In genomic region chr7:44662168-44662567, GRCm38 (mm10) we compare ENCODE assay signal across 15 mouse cellular contexts. TPM values are rescaled to one million over a fixed set of nuclear protein-coding genes. Genes with fewer than 3 reads are reported as not detected.
DNase-seq lines count a peak whose midpoint lies in the region; ATAC-seq and TF ChIP-seq lines count a peak whose summit lies in the region.
"Had no signal": no experiment of that assay in that cellular context is flagged by ENCODE, and none has a peak within 500 bp of the region (broad histone marks: within the 10 kb centered on the region; RNA-seq: fewer than 3 reads in every experiment).

No protein-coding gene starts in this region.

- TF ChIP-seq POLR2A in lung, adult 2 months (IDR thresholded peaks at IDR 0.05; ENCODE audit: borderline replicate concordance, extremely low read depth, low read depth, low read length): no peak

- ATAC-seq in stomach, embryonic 16.5 days (ENCODE audit: insufficient read depth, low FRiP score): peak; percentile 90
- no peak for ATAC-seq in liver, embryonic 12.5 days
- ATAC-seq in hindbrain, postnatal 0 days: no peak

- H3K9ac ChIP-seq in stomach, embryonic 16.5 days (ENCODE audit: low read length): 0 out of 2 replicates have a peak overlapping the region, but pooled peaks have one; percentile 8
- H3K9ac ChIP-seq in liver, embryonic 12.5 days: no peak overlapping the region
- no peak overlapping the region for H3K9ac ChIP-seq in hindbrain, postnatal 0 days (replicated peaks; ENCODE audit: low read length)
- H3K9ac ChIP-seq: neural tube, embryonic 12.5 days had no signal

- H3K27me3 ChIP-seq in stomach, embryonic 16.5 days (ENCODE audit: control insufficient read depth, insufficient read depth, low read length): no peaks in the 10 kb centered on the region
- H3K27me3 ChIP-seq in liver, embryonic 12.5 days (replicated peaks): peaks cover 16% of the 10 kb centered on the region
- H3K27me3 ChIP-seq in hindbrain, postnatal 0 days (ENCODE audit: insufficient read depth, low read length): no peaks in the 10 kb centered on the region

- peak; percentile 27 for DNase-seq in embryo, embryonic 9.5 days (ENCODE audit: extremely low spot score)
- no peak for DNase-seq in embryo, embryonic 10.5 days (ENCODE audit: low spot score)
- DNase-seq in kidney, adult 8-10 months: peak; percentile 69 to 81
- peak; percentile 84 for DNase-seq in lung, adult 2 months
- DNase-seq in neural tube, embryonic 10.5 days (ENCODE audit: extremely low spot score, low spot score): no peak
- DNase-seq in hindbrain, postnatal 0 days (ENCODE audit: low spot score): no peak
- DNase-seq: cerebellum, adult 18-20 months; gastrocnemius, postnatal 10 days; liver; thymus, postnatal 14 days had no signal

- no peaks in the 10 kb centered on the region for H3K36me3 ChIP-seq in stomach, embryonic 16.5 days (ENCODE audit: control insufficient read depth, insufficient read depth, low read length)
- no peaks in the 10 kb centered on the region for H3K36me3 ChIP-seq in liver, embryonic 12.5 days
- H3K36me3 ChIP-seq in hindbrain, postnatal 0 days (ENCODE audit: insufficient read depth, low read length): no peaks in the 10 kb centered on the region
- H3K36me3 ChIP-seq: midbrain, embryonic 10.5 days; neural tube, embryonic 12.5 days had no signal

- H3K4me3 ChIP-seq in lung, adult 2 months (replicated peaks; ENCODE audit: extremely low read depth, low read depth, low read length): no peak overlapping the region
- no peak overlapping the region for H3K4me3 ChIP-seq in stomach, embryonic 16.5 days (replicated peaks; ENCODE audit: low read length)
- H3K4me3 ChIP-seq in liver, embryonic 12.5 days: no peak overlapping the region
- no peak overlapping the region for H3K4me3 ChIP-seq in hindbrain, postnatal 0 days (ENCODE audit: low read length)
- H3K4me3 ChIP-seq: midbrain, embryonic 10.5 days; neural tube, embryonic 12.5 days had no signal

- H3K27ac ChIP-seq in stomach, embryonic 16.5 days (ENCODE audit: low read length): peak overlapping the region; percentile 87
- H3K27ac ChIP-seq in liver, embryonic 12.5 days: no peak overlapping the region
- H3K27ac ChIP-seq in hindbrain, postnatal 0 days: no peak overlapping the region
- H3K27ac ChIP-seq: midbrain, embryonic 10.5 days; neural tube, embryonic 12.5 days had no signal

- H3K9me3 ChIP-seq in stomach, embryonic 16.5 days (replicated peaks; ENCODE audit: control insufficient read depth, low read length): no peaks in the 10 kb centered on the region
- H3K9me3 ChIP-seq in liver, embryonic 12.5 days (replicated peaks): peaks cover 7% of the 10 kb centered on the region
- H3K9me3 ChIP-seq in hindbrain, postnatal 0 days (ENCODE audit: low read length): no peaks in the 10 kb centered on the region

- no peak for TF ChIP-seq CTCF in lung, adult 2 months (IDR thresholded peaks at IDR 0.05; ENCODE audit: insufficient read depth, low read length)
- TF ChIP-seq CTCF in hindbrain, postnatal 0 days (IDR thresholded peaks at IDR 0.05; ENCODE audit: low read depth): no peak

- peaks cover 5% of the 10 kb centered on the region for H3K4me1 ChIP-seq in lung, adult 2 months (ENCODE audit: control insufficient read depth, insufficient read depth, low read length)
- 0 out of 2 replicates have a peak, but pooled peaks cover 5% of the 10 kb centered on the region for H3K4me1 ChIP-seq in stomach, embryonic 16.5 days (ENCODE audit: control insufficient read depth, insufficient read depth, low read length)
- H3K4me1 ChIP-seq in liver, embryonic 12.5 days: no peaks in the 10 kb centered on the region
- no peaks in the 10 kb centered on the region for H3K4me1 ChIP-seq in hindbrain, postnatal 0 days (ENCODE audit: insufficient read depth, low read length)
- H3K4me1 ChIP-seq: midbrain, embryonic 10.5 days; neural tube, embryonic 12.5 days had no signal

- WGBS in lung, adult 2 months: 18% methylated on average over 8 of the region's 8 CpGs
- 10% methylated on average over 8 of the region's 8 CpGs for WGBS in stomach, embryonic 16.5 days
- 15% methylated on average over 8 of the region's 8 CpGs for WGBS in liver, embryonic 12.5 days (ENCODE audit: insufficient replicate concordance)
- WGBS in hindbrain, postnatal 0 days: 27% methylated on average over 8 of the region's 8 CpGs

- H3K4me2 ChIP-seq in stomach, embryonic 16.5 days (ENCODE audit: low read depth, low read length): peak overlapping the region; percentile 35
- no peak overlapping the region for H3K4me2 ChIP-seq in liver, embryonic 12.5 days
- no peak overlapping the region for H3K4me2 ChIP-seq in hindbrain, postnatal 0 days (ENCODE audit: low read depth, low read length)
- H3K4me2 ChIP-seq: neural tube, embryonic 12.5 days had no signal

RNA-seq across cellular contexts. Expression of gene Myh14, which starts 8.5 kb away (rescaled TPM):
- polyA plus RNA-seq in lung, adult 2 months (2012; rRNA removed): 223 and 227 TPM in 2 replicates
- 17.5 and 20.5 TPM in 2 replicates for polyA plus RNA-seq in stomach, embryonic 16.5 days (2015; fragmentation: Nextera tagmentation; extraction: Ambion mirVana)
- polyA plus RNA-seq in liver, embryonic 12.5 days (2016; fragmentation: Nextera tagmentation; extraction: Ambion mirVana): 0.13 and 0.35 TPM in 2 replicates
- total RNA-seq in hindbrain, postnatal 0 days (2014; rRNA removed): 9.7 and 10.9 TPM in 2 replicates
- 9.3 and 10.6 TPM in 2 replicates for polyA plus RNA-seq in hindbrain, postnatal 0 days (2015; fragmentation: Nextera tagmentation; extraction: Ambion mirVana)

RNA-seq across cellular contexts. Expression of gene Izumo2, which starts 46.4 kb away (rescaled TPM):
- polyA plus RNA-seq in lung, adult 2 months (2012; rRNA removed): not detected in 2 replicates
- not detected in 2 replicates for polyA plus RNA-seq in stomach, embryonic 16.5 days (2015; fragmentation: Nextera tagmentation; extraction: Ambion mirVana)
- not detected in 2 replicates for polyA plus RNA-seq in liver, embryonic 12.5 days (2016; fragmentation: Nextera tagmentation; extraction: Ambion mirVana)
- not detected in 2 replicates for total RNA-seq in hindbrain, postnatal 0 days (2014; rRNA removed)
- polyA plus RNA-seq in hindbrain, postnatal 0 days (2015; fragmentation: Nextera tagmentation; extraction: Ambion mirVana): not detected in 2 replicates
- total RNA-seq: gastrocnemius, postnatal 10 days had no signal
- polyA plus RNA-seq: heart, embryonic 16.5 days; midbrain, embryonic 10.5 days; neural tube, embryonic 12.5 days had no signal

Comparison
In these comparisons a context has a peak if more than half of its experiments do, and no peak if none do; other contexts are left out.
1. DNase-seq: peak in embryo, embryonic 9.5 days (single experiment), kidney, adult 8-10 months (2 of 2) and lung, adult 2 months (single experiment); none in embryo, embryonic 10.5 days (single experiment), neural tube, embryonic 10.5 days (single experiment) and hindbrain, postnatal 0 days (single experiment).
2. RNA of gene Myh14, which starts 8.5 kb away (polyA plus RNA-seq): 223 to 227 TPM in lung, adult 2 months; 17.5 to 20.5 TPM in stomach, embryonic 16.5 days, 9.3 to 10.6 TPM in hindbrain, postnatal 0 days and 0.13 to 0.35 TPM in liver, embryonic 12.5 days; every median in the first group is over 10 times any median in the second.